Mouse (Mus musculus) effector memory CD4-positive, alpha-beta T cell, adult 5 months (primary cell): Measurements from ENCODE around the gene Olfr1053. TPM values are rescaled to one million over a fixed set of nuclear protein-coding genes. Genes with fewer than 3 reads are reported as not detected.

Experiments
- polyA plus RNA-seq: library from polyadenylated mRNA; unstranded; fragments of 100-300 nt; shearing (Covaris generic); gene quantifications from one replicate; pipeline ENCODE4 v1.2.1, GENCODE M21; 2017

The Olfr1053 gene
- polyA plus RNA-seq, result not detected

DNA sequence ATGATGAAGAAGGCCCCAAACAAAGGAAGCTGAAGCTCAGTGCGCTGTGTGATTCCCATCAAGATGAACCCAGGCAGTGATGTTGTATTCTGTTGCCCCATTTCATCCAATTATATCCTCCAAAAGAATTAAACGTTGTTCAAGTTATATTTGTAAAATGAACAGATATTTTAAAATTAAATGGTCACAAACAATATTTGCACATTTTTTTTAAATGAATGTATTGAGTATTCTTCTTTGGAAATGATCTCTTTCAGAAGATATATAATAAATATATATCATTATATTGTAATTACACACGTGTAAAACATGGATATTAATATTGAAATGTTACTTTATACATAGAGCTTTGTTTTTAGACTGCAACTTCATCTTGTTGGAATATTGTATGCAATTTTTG lies at the start of gene Olfr1053:
Gene Olfr1053 (minus strand): TSS at position 101 of the 400 bp plus-strand sequence.

DNA sequence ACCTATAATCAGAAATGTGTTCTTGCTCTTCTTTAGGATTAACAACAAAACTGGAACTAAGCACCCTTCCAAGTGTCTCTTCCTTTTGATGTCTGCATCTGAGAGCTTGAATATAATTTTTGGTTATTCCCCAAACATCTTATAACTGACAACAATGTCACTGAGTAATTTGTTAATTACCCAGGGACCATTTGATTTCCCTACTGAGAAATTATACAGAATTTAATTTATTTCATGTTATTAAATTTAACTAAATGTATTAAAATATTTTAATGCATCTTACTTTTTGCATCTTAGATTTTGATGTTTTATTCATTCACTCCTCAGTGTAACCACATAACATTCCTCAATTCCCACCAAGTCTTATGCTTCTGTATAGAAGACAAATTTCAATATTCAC lies 47.3 kb upstream of the Olfr1053 start, which contains the start of gene Olfr1056:
Gene Olfr1056 (minus strand): TSS at position 101 of the 400 bp plus-strand sequence.

DNA sequence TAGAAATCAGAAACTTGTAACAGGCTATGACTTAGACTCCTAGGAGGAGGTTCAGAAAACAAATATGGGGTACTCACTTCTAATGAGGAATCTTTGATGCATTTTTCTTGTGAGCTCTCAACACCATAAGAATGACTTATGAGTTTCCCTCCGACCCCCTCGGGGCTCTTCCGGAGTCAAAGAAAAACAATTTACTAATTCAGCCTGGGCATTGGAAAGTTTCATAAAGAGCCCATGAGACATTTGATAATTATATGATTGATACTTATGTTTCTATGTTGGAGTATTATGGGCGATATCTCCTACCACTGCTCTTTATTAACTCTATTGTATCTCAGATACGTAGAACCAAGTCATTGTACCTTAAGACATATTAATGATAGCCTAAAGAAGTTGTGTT lies 35.1 kb upstream of the Olfr1053 start, which contains the start of gene Olfr1055:
Gene Olfr1055 (minus strand): TSS at position 101 of the 400 bp plus-strand sequence.

DNA sequence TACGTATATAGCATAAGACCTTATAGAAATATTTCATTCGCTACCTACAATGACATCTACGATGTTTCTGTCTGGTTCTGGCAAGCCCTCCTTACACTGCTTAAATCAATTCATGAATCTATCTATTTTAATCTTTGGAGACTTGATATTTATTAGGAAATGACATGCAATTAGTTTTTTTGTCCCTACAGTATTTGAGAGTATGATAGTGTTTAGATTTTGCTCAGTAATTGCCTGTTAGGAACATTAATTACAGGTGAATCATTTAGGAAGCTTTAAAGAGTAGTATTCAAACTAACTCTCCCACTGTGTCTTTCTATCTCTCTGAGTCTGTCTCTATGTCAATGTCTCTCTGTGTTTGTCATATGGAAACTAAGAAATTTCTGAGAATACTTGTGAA lies 20.2 kb upstream of the Olfr1053 start, which contains the start of gene Olfr1054:
Gene Olfr1054 (minus strand): TSS at position 101 of the 400 bp plus-strand sequence.

DNA sequence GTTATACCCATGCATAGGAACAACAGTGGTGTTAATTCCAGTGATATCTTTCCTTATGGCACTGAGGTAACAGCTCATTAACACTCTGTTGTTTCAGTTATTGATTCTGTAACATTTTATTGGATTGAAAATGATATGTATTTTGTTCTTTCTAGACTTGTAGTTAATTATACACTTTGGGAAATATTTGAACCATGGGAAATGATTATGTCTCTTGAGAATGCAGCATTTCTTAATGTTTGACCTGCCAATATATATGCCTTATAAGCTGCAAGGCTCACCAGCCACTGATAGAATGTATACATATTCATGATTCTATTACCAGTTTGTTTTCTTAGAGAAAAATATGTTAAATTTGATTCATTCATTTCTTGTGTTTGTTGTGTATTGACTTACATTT lies 22.9 kb downstream of the Olfr1053 start, which contains the start of gene Olfr1052:
Gene Olfr1052 (plus strand): TSS at position 301 of the 400 bp plus-strand sequence.

DNA sequence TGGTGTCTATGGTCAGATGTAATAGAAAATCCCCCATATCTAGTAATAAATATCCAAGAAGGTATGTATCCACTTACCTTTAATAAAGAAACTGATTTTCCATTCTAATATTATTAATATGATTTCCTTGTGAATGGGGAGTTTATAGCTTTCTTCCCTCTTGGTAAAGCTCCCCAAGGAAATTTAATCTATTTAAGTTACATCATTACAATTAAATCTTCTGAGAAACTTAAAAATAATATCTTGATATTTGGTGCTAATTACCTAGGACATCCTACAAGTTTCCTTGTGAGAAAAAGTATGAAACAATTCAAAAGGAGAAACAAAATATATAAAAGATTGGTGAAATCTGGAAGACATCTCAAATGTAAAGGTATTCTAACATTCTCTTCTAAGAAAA lies 36.1 kb downstream of the Olfr1053 start, which contains the start of gene Olfr1051:
Gene Olfr1051 (minus strand): TSS at position 101 of the 400 bp plus-strand sequence.

Other genes with a start within 250 kb of the Olfr1053 start
- not detected for gene Olfr1036, start 241.3 kb downstream of the Olfr1053 start, polyA plus RNA-seq
- not detected for gene Olfr1037, start 227.9 kb downstream of the Olfr1053 start, polyA plus RNA-seq
- gene Olfr1039, start 179.4 kb downstream of the Olfr1053 start, polyA plus RNA-seq, result not detected
- not detected for gene Olfr1040, start 168.6 kb downstream of the Olfr1053 start, polyA plus RNA-seq
- 0.14 TPM for gene Olfr1042, start 153.4 kb downstream of the Olfr1053 start, polyA plus RNA-seq
- not detected for gene Olfr1043, start 147.8 kb downstream of the Olfr1053 start, polyA plus RNA-seq
- gene Olfr1044, start 137.5 kb downstream of the Olfr1053 start, polyA plus RNA-seq, result not detected
- gene Olfr52, start 129.6 kb downstream of the Olfr1053 start, polyA plus RNA-seq, result not detected
- 0.12 TPM for gene Olfr1045, start 112.3 kb downstream of the Olfr1053 start, polyA plus RNA-seq
- not detected for gene Olfr1046, start 96.0 kb downstream of the Olfr1053 start, polyA plus RNA-seq
- gene Olfr1047, start 83.9 kb downstream of the Olfr1053 start, polyA plus RNA-seq, result not detected
- 0.20 TPM for gene Olfr1048, start 75.0 kb downstream of the Olfr1053 start, polyA plus RNA-seq
- gene Olfr1049, start 57.0 kb downstream of the Olfr1053 start, polyA plus RNA-seq, result not detected
- not detected for gene Olfr1051, start 36.2 kb downstream of the Olfr1053 start, polyA plus RNA-seq
- not detected for gene Olfr1052, start 22.8 kb downstream of the Olfr1053 start, polyA plus RNA-seq
- not detected for gene Olfr1054, start 20.1 kb upstream of the Olfr1053 start, polyA plus RNA-seq
- gene Olfr1055, start 35.0 kb upstream of the Olfr1053 start, polyA plus RNA-seq, result not detected
- gene Olfr1056, start 47.2 kb upstream of the Olfr1053 start, polyA plus RNA-seq, result not detected
- gene Olfr1057, start 63.1 kb upstream of the Olfr1053 start, polyA plus RNA-seq, result not detected
- gene Olfr1058, start 73.3 kb upstream of the Olfr1053 start, polyA plus RNA-seq, result not detected
- gene Olfr1061, start 98.8 kb upstream of the Olfr1053 start, polyA plus RNA-seq, result not detected
- gene Olfr1062, start 111.5 kb upstream of the Olfr1053 start, polyA plus RNA-seq, result not detected
- gene Olfr1065, start 135.3 kb upstream of the Olfr1053 start, polyA plus RNA-seq, result not detected
- not detected for gene Olfr1066, start 141.0 kb upstream of the Olfr1053 start, polyA plus RNA-seq
- gene Olfr228, start 172.1 kb upstream of the Olfr1053 start, polyA plus RNA-seq, result not detected
- not detected for gene Olfr1076, start 193.2 kb upstream of the Olfr1053 start, polyA plus RNA-seq
- gene Olfr1079, start 227.2 kb upstream of the Olfr1053 start, polyA plus RNA-seq, result not detected
- not detected for gene Olfr1080, start 243.0 kb upstream of the Olfr1053 start, polyA plus RNA-seq